Mouse (Mus musculus) bone marrow macrophage, adult 2 months (primary cell): ENCODE measurements around the gene S100a7a.

ENCODE experiments used
- CTCF ChIP-seq: IDR thresholded peaks from 2 replicates; pipeline ENCODE4 v1.5.1; 2012; ENCODE audit warnings: low read depth, mild to moderate bottlenecking, low read length, moderate library complexity
- POLR2A ChIP-seq: IDR thresholded peaks from 2 replicates; pipeline ENCODE4 v1.6.1; 2012; ENCODE audit warnings: mild to moderate bottlenecking, low read depth, low read length, borderline replicate concordance

DNA sequence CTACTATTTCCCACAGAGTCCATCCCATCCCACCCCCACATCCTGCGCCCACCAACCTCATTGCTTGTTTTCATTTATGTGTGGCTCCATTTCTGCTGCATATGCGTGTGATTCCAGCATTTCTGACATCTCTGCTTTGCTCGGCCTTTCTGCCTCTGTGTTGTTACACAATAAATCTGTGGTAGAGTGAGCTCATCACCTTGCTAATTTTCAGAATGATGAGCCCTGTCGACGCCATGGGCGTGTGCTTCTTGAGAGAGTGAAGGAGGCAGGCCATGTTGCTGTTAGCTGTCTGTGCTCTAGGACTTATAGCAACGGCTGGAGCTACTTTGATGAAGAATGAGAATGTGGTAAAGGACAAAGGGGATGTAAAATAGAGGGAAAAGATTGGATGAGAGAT, 12.8 kb upstream of the S100a7a start:
- no peak for TF ChIP-seq CTCF
- no peak for TF ChIP-seq POLR2A
